Mouse (Mus musculus) small intestine, adult 2 months (tissue): ENCODE measurements around the gene Myo3a.

ENCODE experiments used
- CTCF ChIP-seq: fragments of 200-500 bp; IDR thresholded peaks from 2 replicates; pipeline ENCODE4 v1.5.1; 2012; ENCODE audit warnings: low read depth, mild to moderate bottlenecking, control low read depth, inconsistent platforms, low read length, moderate library complexity, mixed read lengths; ENCODE audit not compliant: insufficient replicate concordance, insufficient read length; ENCODE audit errors: extremely low read depth
- POLR2A ChIP-seq: fragments of 200-500 bp; IDR thresholded peaks from 2 replicates; pipeline ENCODE4 v1.6.1; 2012; ENCODE audit warnings: low read depth, mild to moderate bottlenecking, control low read depth, inconsistent platforms, low read length, moderate library complexity

GRCm38 (mm10) chr2:22250462-22250861, 23.2 kb downstream of the Myo3a start:
- TF ChIP-seq POLR2A (no peak), CTCF (no peak)
